Mouse (Mus musculus) cerebellum, adult 2 months (tissue): ENCODE results near the gene Ccdc155.

Experiments
- CTCF ChIP-seq: fragments of 200-500 bp; IDR thresholded peaks from 2 replicates; pipeline ENCODE4 v1.5.1; 2011; ENCODE audit warnings: low read depth, mild to moderate bottlenecking, control low read depth, low read length, moderate library complexity, borderline replicate concordance; ENCODE audit not compliant: insufficient read depth
- POLR2A ChIP-seq: fragments of 200-500 bp; IDR thresholded peaks from 2 replicates; pipeline ENCODE4 v1.6.1; 2011; ENCODE audit warnings: low read length, control low read depth, borderline replicate concordance; ENCODE audit not compliant: insufficient read depth

- TF ChIP-seq POLR2A (no peak), CTCF (peak; percentile 30)
These were observed 11.3 kb downstream of the Ccdc155 start for GRCm38 (mm10) chr7:45193406-45193805.
